Mouse (Mus musculus) bone marrow macrophage, adult 2 months (primary cell): Measurements from ENCODE around the gene Triobp. TPM values are rescaled to one million over a fixed set of nuclear protein-coding genes. Genes with fewer than 3 reads are reported as not detected.

ENCODE experiments used
- H3K27ac ChIP-seq: 2 replicates; pipeline ENCODE4 v1.5.1; 2012; ENCODE audit warnings: low read depth, low read length; ENCODE audit not compliant: insufficient read depth
- H3K4me1 ChIP-seq: 2 replicates; pipeline ENCODE4 v1.6.1; 2012; ENCODE audit warnings: low read length; ENCODE audit not compliant: control insufficient read depth, insufficient read depth
- H3K4me3 ChIP-seq: 2 replicates; pipeline ENCODE4 v1.5.1; 2012; ENCODE audit warnings: mild to moderate bottlenecking, low read length, moderate library complexity; ENCODE audit not compliant: insufficient read depth
- CTCF ChIP-seq: IDR thresholded peaks from 2 replicates; pipeline ENCODE4 v1.5.1; 2012; ENCODE audit warnings: low read depth, mild to moderate bottlenecking, low read length, moderate library complexity
- POLR2A ChIP-seq: IDR thresholded peaks from 2 replicates; pipeline ENCODE4 v1.6.1; 2012; ENCODE audit warnings: mild to moderate bottlenecking, low read depth, low read length, borderline replicate concordance
- polyA plus RNA-seq: library from polyadenylated mRNA; stranded (reverse); fragments of >200 nt; gene quantifications from 2 replicates; pipeline ENCODE4 v1.2.4, GENCODE M21; 2012; ENCODE audit not compliant: missing spikeins, insufficient read depth, insufficient read length

Triobp gene
- polyA plus RNA-seq, 1 experiment: 33.2 TPM

DNA sequence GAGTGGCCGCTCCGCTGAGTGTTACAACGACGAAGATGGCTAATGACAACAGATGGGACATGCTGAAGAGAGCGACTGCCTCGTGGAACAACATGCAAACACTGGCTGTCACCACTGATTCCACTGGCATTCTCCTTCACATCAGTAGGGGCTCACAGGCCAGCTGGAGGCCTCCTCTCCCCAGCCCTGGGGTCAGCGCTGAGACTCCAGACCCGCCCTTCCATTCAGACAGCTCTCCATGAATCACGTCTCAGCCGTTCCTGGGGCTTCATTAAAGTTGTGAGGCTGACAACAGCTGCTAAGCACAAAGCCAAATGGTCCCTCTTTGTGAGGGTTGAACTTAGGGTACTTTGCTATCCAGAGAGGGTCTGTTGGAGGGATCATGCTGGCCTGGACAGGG lies 64.0 kb downstream of the Triobp start:
- no peak for TF ChIP-seq CTCF
- TF ChIP-seq POLR2A: no peak
- no peak overlapping the region for H3K27ac ChIP-seq
- H3K4me3 ChIP-seq: no peak overlapping the region
- H3K4me1 ChIP-seq: no peaks in the 10 kb centered on the region

DNA sequence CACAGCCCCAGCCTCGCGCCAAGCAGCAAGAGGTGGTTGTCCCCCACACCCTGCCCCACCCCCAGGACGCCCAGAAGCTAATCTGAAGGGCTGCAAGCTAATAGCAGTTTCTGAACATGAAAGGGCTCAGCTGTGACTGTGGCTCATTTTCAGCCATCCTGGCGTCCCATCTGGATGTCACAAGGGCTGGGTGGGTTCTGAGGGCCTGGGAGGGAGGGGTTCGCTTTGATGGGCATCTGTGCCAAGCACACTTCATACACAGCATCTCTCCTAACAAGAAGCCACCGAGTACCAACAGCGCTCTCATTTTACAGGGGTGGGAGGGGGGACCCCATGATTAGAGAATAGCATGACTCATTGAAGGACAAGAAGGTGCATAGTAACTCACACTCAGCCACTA lies 65.9 kb downstream of the Triobp start:
- Histone ChIP-seq H3K4me3 (no peak overlapping the region), H3K4me1 (no peaks in the 10 kb centered on the region), H3K27ac (no peak overlapping the region)
- TF ChIP-seq POLR2A (no peak), CTCF (no peak)

DNA sequence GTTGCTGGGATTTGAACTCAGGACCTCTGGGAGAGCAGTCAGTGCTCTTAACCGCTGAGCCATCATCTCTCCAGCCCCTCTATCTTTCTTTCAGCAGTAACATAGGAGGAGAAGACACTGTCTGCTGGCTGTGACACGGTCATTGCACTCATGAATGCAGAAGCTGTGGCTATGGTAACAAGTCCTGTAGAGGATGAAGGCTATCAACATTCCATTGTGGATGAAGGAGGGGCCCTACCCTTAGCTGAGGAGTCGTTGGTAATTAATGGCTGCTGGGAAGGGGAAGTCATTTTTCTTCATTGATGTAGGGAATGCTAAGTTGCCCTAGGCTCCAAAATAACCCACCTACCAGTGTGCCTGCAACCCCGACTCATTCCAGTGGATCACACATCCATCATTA lies 70.7 kb downstream of the Triobp start:
- no peak overlapping the region for H3K27ac ChIP-seq
- H3K4me3 ChIP-seq: no peak overlapping the region
- TF ChIP-seq POLR2A (no peak), CTCF (no peak)
- no peaks in the 10 kb centered on the region for H3K4me1 ChIP-seq

DNA sequence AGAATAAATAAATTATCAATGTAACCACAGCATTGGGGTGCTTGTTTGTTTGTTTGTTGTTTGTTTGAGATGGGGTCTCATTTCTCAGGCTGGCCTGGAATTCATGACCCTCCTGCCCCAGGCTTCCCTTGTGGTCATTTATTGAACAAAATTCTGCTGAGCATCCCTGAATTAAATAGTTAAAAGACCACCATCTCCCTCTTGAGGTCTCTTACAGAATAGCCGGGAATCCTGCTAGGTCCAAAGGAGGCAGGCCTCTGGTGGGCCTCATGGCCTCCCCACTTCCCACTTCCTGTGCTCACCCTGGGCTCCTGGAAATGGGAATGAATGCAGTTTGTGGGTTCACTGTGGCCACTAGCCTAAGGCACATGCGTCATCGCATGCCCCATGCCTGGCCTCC lies 71.4 kb downstream of the Triobp start:
- no peak for TF ChIP-seq POLR2A
- H3K27ac ChIP-seq: no peak overlapping the region
- no peak overlapping the region for H3K4me3 ChIP-seq
- no peaks in the 10 kb centered on the region for H3K4me1 ChIP-seq

DNA sequence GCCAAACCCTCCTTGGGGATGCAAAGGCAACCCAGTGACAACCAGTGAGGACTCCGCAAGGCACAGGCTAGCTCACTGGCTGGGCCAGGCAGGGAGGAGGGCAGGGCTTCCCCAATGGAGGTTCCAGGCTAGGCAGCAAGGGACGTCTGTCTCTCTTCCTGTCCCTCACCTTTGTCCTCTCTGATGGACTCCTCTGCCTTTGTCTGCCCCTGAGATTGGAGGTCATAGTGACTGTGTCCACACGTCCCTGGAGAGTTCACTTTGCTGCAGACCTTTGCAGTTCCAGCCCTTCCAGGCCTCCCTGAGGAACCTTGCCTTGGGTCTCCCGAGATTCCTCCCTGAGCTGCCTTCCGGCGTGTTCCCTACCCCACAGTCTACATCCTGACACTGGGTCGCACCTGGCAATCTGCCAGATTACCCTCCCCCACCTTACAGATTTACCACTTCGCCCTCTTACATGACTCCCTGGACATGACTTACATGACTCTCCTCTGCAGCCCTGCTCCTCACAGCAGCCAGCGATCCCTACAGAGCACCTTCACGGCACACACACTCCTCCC lies 75.2 kb downstream of the Triobp start:
- no peak overlapping the region for H3K4me3 ChIP-seq

DNA sequence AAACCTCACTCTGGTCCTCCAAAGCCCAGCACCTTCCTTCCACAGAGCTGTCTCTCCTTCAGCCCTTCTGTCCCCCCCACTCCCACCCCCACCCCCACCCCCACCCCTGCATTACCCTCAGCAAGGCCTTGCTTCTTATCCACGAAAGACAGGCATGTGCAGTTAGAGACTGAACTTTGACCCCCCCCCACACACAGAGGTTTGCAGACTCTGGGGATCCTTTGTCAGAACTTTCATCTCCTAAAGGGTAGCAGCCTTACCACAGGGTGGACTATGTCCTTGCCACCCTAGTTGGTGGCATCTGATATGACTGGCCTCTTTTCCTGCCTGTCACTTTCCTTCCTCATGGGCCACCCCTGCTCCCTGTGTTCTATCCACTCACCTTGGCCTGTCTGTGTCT lies 75.8 kb downstream of the Triobp start:
- TF ChIP-seq CTCF (no peak), POLR2A (no peak)

More for the DNA sequence above, 75.2 kb downstream of the Triobp start:
- TF ChIP-seq CTCF: no peak
- TF ChIP-seq POLR2A: no peak
- peaks cover 3% of the 10 kb centered on the region; the same call in 1 of the 2 replicates for H3K4me1 ChIP-seq
- H3K27ac ChIP-seq: no peak overlapping the region

DNA sequence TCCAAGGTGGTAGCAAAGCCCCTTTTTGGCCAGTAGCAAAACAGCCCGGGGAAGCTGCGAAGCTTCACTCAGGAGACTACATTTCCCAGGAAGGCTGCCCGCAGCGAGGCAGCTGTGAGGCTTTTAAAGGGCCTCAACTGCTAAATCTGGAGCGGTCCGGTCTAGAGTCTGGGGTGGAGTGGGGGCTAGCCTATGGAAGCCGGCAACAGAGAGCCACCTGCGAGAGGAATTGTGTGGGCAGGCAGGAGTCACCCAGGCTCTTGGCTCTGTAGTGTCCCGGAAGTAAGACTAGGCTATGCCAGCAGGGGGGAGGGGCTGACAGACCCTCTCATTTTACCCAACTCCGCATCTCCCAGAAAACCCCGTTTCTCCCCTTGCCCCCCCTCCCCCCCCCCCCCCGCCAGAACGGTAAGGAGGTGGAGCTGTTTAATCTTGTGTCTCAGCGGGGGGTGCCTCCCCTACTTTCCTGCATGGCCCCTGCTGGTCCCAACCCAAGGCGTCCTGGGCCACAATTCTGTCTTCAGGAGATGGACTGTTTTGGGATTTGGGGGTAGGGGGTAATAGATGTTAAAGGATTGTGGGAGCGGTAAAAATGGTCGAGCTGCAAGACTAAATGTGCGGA lies 78.3 kb downstream of the Triobp start:
- peaks cover 16% of the 10 kb centered on the region for H3K4me1 ChIP-seq
- no peak overlapping the region for H3K27ac ChIP-seq
- TF ChIP-seq CTCF (no peak), POLR2A (no peak)
- H3K4me3 ChIP-seq: no peak overlapping the region

More for the DNA sequence above, 75.8 kb downstream of the Triobp start:
- Histone ChIP-seq H3K27ac (no peak overlapping the region), H3K4me1 (peaks cover 3% of the 10 kb centered on the region; the same call in 1 of the 2 replicates), H3K4me3 (no peak overlapping the region)

DNA sequence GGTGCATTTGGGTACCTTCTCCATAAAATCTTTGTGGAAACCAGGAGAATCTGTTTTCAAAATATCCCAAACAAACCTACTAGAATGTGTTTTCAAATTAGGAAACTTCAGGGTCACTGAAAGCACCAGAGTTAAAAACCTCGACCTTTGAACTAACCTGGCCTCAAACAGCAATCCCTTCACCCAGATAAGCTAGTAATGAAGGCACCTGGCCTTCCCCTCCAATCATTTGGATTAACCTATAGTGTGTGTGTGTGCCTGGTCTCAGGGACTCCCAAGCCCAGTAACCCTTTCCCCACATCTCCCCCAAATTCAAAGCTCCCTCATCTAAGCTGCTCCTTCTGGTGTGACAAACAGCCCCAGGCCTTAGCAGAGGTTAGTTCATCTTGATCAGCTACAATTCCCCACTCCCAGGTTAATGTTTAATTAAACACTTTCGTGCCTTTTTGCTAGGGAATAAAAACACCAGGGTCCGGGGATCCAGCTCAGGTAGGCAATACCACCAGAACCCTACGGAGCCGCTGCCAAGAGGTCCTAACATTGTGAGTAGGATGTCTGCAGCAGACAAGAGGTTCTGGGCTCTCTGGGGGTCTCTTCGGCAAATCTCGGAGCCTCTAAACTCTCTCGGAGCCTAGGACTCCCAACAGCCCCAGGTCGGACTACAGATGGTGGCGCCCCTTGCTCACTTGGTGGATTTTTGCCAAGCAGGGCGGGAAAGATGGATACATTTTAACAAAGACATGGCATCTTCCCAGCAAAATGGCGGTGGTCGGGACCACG lies 79.2 kb downstream of the Triobp start:
- H3K27ac ChIP-seq: no peak overlapping the region

DNA sequence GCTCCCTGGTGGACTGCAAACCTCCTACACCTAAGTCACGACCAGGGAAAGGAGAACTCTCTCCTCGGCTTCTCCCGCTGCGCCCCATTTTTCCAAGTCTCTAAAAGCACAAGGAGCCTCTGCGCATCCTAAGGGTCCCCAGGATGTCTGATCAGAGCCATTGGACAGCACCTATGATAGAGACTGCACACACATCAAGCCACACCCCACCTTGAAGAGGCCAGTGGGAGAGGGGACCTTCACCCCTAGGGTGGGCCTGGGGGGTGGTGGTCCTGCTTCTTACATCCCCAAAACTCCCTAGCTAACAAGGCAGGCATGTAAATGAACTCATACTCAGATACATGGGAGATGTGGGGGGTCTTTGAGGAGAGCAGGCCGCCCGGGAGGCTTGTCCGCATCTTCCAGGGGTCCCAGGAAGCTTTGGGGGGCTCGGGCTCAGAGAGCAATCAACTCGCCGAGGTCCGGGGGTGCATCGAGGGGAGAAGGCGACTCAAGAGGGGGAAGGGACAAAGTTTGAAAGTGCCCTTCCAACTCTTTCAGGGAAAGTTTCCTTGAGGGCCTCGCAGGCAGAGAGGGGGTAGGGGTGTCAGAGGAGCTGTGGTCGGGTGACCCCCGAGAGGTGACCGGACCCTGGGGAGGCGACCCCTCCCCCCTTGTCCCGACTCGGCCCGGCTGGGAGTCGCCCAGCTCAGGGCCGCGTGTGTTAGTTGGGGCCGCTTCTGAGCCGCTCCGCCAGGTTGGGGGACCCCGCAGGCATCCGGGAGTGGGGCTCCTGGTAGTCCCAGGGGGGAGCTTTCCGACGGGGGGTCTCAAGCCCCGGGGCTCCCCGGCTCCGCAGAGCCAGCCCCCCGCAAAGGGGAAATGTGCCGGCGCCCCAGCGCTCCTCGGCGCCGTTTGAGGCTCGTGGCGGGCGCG lies 80.0 kb downstream of the Triobp start:
- Histone ChIP-seq H3K4me3 (peak overlapping the region; percentile 80), H3K4me1 (peaks cover 19% of the 10 kb centered on the region), H3K27ac (no peak overlapping the region)
- TF ChIP-seq POLR2A (no peak), CTCF (no peak)

More for the DNA sequence above, 79.2 kb downstream of the Triobp start:
- Histone ChIP-seq H3K4me3 (no peak overlapping the region), H3K4me1 (peaks cover 19% of the 10 kb centered on the region)
- no peak for TF ChIP-seq CTCF

DNA sequence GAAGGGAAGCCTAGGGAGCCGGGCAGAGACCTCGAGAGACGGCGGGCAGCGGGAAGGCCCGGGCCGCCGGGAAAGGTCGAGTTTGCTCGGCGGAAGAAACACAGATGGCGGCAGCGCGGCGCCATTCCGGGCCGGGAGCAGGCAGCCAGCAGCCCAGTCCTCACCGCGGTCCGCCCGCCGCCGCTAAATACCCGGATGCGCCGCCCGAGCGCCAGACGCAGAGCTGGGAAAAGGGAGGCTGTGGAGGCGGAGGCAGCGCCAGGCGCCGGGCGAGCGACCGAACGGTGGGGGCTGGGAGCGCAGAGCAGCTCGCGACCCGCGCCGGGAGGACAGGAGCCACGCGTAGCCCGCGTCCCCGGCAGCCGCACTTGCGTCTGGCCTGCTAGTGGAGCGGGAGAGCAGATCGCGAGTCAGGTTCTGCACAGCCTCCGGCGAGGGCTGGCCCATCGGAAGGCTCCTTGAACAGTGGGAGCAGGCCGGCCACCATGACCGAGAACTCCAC lies 80.8 kb downstream of the Triobp start, which contains the start of gene H1f0:
H1f0 (plus strand) TSS at position 214 of the 502 bp plus-strand sequence.
- Histone ChIP-seq H3K4me3 (peak within 1 kb of the TSS; percentile 80), H3K4me1 (peaks cover 19% of the 10 kb centered on the region), H3K27ac (peak within 1 kb of the TSS; percentile 41)
- TF ChIP-seq CTCF: no peak
- TF ChIP-seq POLR2A: no peak
